Mouse (Mus musculus): ENCODE data around the gene Lrrc40.

The Lrrc40 gene

GRCm38 (mm10) chr3:158036329-158036988 lies at the start of gene Lrrc40, which contains the start of gene Srsf11:
Gene Lrrc40, plus strand, starts transcription at chr3:158036662.
Gene Srsf11, minus strand, starts transcription at chr3:158036639.
- peak; percentile 92 for DNase-seq (ENCODE audit: extremely low read depth, insufficient read length, low spot score)

- DNase-seq (ENCODE audit: extremely low read depth, insufficient read length, low spot score), result no peak
Measured at GRCm38 (mm10) chr3:157993322-157993721, 43.1 kb upstream of the Lrrc40 start.

GRCm38 (mm10) chr3:157995726-157996125 lies 40.7 kb upstream of the Lrrc40 start:
- no peak for DNase-seq (ENCODE audit: extremely low read depth, insufficient read length, low spot score)

GRCm38 (mm10) chr3:157998742-157999369 lies 37.6 kb upstream of the Lrrc40 start:
- DNase-seq (ENCODE audit: extremely low read depth, insufficient read length, low spot score), result no peak

- no peak for DNase-seq (ENCODE audit: extremely low read depth, insufficient read length, low spot score)
Measured at GRCm38 (mm10) chr3:158008647-158009046, 27.8 kb upstream of the Lrrc40 start.

- DNase-seq (ENCODE audit: extremely low read depth, insufficient read length, low spot score), result no peak
Measured at GRCm38 (mm10) chr3:158009762-158010320, 26.6 kb upstream of the Lrrc40 start.

GRCm38 (mm10) chr3:158031371-158031925 lies 5.0 kb upstream of the Lrrc40 start:
- peak; percentile 92 for DNase-seq (ENCODE audit: extremely low read depth, insufficient read length, low spot score)

- no peak for DNase-seq (ENCODE audit: extremely low read depth, insufficient read length, low spot score)
Measured at GRCm38 (mm10) chr3:158032106-158032505, 4.4 kb upstream of the Lrrc40 start.

- no peak for DNase-seq (ENCODE audit: extremely low read depth, insufficient read length, low spot score)
Measured at GRCm38 (mm10) chr3:158035866-158036265, 596 bp upstream of the Lrrc40 start.

GRCm38 (mm10) chr3:158038106-158038505 lies 1.6 kb downstream of the Lrrc40 start:
- no peak for DNase-seq (ENCODE audit: extremely low read depth, insufficient read length, low spot score)

GRCm38 (mm10) chr3:158040755-158041154 lies 4.3 kb downstream of the Lrrc40 start:
- no peak for DNase-seq (ENCODE audit: extremely low read depth, insufficient read length, low spot score)

- no peak for DNase-seq (ENCODE audit: extremely low read depth, insufficient read length, low spot score)
Measured at GRCm38 (mm10) chr3:158049508-158049907, 13.0 kb downstream of the Lrrc40 start.

- DNase-seq (ENCODE audit: extremely low read depth, insufficient read length, low spot score), result no peak
Measured at GRCm38 (mm10) chr3:158060621-158061291, 24.3 kb downstream of the Lrrc40 start.

GRCm38 (mm10) chr3:158061811-158062523 lies 25.5 kb downstream of the Lrrc40 start:
- DNase-seq (ENCODE audit: extremely low read depth, insufficient read length, low spot score), result no peak

GRCm38 (mm10) chr3:158065256-158065655 lies 28.8 kb downstream of the Lrrc40 start:
- DNase-seq (ENCODE audit: extremely low read depth, insufficient read length, low spot score), result no peak

- DNase-seq (ENCODE audit: extremely low read depth, insufficient read length, low spot score), result peak; percentile 6
Measured at GRCm38 (mm10) chr3:158067916-158068315, 31.5 kb downstream of the Lrrc40 start.

GRCm38 (mm10) chr3:158068613-158069263 lies 32.3 kb downstream of the Lrrc40 start:
- DNase-seq (ENCODE audit: extremely low read depth, insufficient read length, low spot score), result no peak

GRCm38 (mm10) chr3:158075004-158075403 lies 38.5 kb downstream of the Lrrc40 start:
- no peak for DNase-seq (ENCODE audit: extremely low read depth, insufficient read length, low spot score)

- peak; percentile 13 for DNase-seq (ENCODE audit: extremely low read depth, insufficient read length, low spot score)
Measured at GRCm38 (mm10) chr3:158076685-158077379, 40.4 kb downstream of the Lrrc40 start.

All from 3134 (cell line).